Mouse (Mus musculus) c-Kit-positive CD71-positive TER-119-negative erythroid progenitor cells, embryonic 14.5 days (primary cell): Measurements from ENCODE around the gene Zfp985.
"Not testable (repeated sequence)": the region's sequence is repeated elsewhere in the genome, so short reads cannot be mapped to it uniquely, and the experiment has no call there.

ENCODE experiments used
- DNase-seq: peaks from one replicate; pipeline ENCODE4 v3.0.0-alpha.2; 2013; ENCODE audit warnings: low read depth

The Zfp985 gene

GRCm38 (mm10) chr4:147553071-147553470, at the start of gene Zfp985:
TSS of gene Zfp985 (plus strand) at chr4:147553277.
- DNase-seq = not testable (repeated sequence)

GRCm38 (mm10) chr4:147509174-147509573, 43.9 kb upstream of the Zfp985 start:
- no peak for DNase-seq

GRCm38 (mm10) chr4:147518981-147519380, 34.1 kb upstream of the Zfp985 start:
- DNase-seq = no peak

- DNase-seq = no peak
These were observed 33.0 kb upstream of the Zfp985 start for GRCm38 (mm10) chr4:147520100-147520499.

- no peak for DNase-seq
These were observed 28.0 kb upstream of the Zfp985 start for GRCm38 (mm10) chr4:147525125-147525524.

- no peak for DNase-seq
These were observed 22.7 kb upstream of the Zfp985 start for GRCm38 (mm10) chr4:147530366-147530765.

- not testable (repeated sequence) for DNase-seq
These were observed 17.2 kb upstream of the Zfp985 start for GRCm38 (mm10) chr4:147535916-147536315.

- no peak for DNase-seq
These were observed 15.4 kb upstream of the Zfp985 start for GRCm38 (mm10) chr4:147537702-147538101.

GRCm38 (mm10) chr4:147539918-147540317, 13.2 kb upstream of the Zfp985 start, which contains the start of gene Gm16503:
TSS of gene Gm16503 (plus strand) at chr4:147540218.
- not testable (repeated sequence) for DNase-seq

- DNase-seq = no peak
These were observed 12.0 kb upstream of the Zfp985 start for GRCm38 (mm10) chr4:147541105-147541504.

- DNase-seq = not testable (repeated sequence)
These were observed 1.3 kb downstream of the Zfp985 start for GRCm38 (mm10) chr4:147554361-147554760.

GRCm38 (mm10) chr4:147556921-147557320, 3.8 kb downstream of the Zfp985 start:
- not testable (repeated sequence) for DNase-seq

GRCm38 (mm10) chr4:147558011-147558410, 4.9 kb downstream of the Zfp985 start:
- DNase-seq = not testable (repeated sequence)

- not testable (repeated sequence) for DNase-seq
These were observed 6.0 kb downstream of the Zfp985 start for GRCm38 (mm10) chr4:147559096-147559495.

GRCm38 (mm10) chr4:147565426-147566220, 12.5 kb downstream of the Zfp985 start:
- no peak for DNase-seq

- DNase-seq = not testable (repeated sequence)
These were observed 18.1 kb downstream of the Zfp985 start for GRCm38 (mm10) chr4:147571156-147571555.

GRCm38 (mm10) chr4:147579371-147579770, 26.3 kb downstream of the Zfp985 start:
- not testable (repeated sequence) for DNase-seq

- no peak for DNase-seq
These were observed 33.7 kb downstream of the Zfp985 start for GRCm38 (mm10) chr4:147586511-147587473.

GRCm38 (mm10) chr4:147594630-147595029, 41.6 kb downstream of the Zfp985 start:
- DNase-seq = not testable (repeated sequence)

- DNase-seq = no peak
These were observed 44.6 kb downstream of the Zfp985 start for GRCm38 (mm10) chr4:147597685-147598084.

GRCm38 (mm10) chr4:147598831-147599230, 45.8 kb downstream of the Zfp985 start:
- no peak for DNase-seq

GRCm38 (mm10) chr4:147601881-147602280, 48.8 kb downstream of the Zfp985 start:
- DNase-seq = no peak
